Mouse (Mus musculus) urinary bladder, postnatal 14 days (tissue): Measurements from ENCODE around the gene Sec14l5.
"Not testable (repeated sequence)": the region's sequence is repeated elsewhere in the genome, so short reads cannot be mapped to it uniquely, and the experiment has no call there.

ENCODE experiments used
- DNase-seq: peaks from one replicate; pipeline ENCODE4 v3.0.0; 2021; ENCODE audit warnings: low spot score

Gene Sec14l5

DNA sequence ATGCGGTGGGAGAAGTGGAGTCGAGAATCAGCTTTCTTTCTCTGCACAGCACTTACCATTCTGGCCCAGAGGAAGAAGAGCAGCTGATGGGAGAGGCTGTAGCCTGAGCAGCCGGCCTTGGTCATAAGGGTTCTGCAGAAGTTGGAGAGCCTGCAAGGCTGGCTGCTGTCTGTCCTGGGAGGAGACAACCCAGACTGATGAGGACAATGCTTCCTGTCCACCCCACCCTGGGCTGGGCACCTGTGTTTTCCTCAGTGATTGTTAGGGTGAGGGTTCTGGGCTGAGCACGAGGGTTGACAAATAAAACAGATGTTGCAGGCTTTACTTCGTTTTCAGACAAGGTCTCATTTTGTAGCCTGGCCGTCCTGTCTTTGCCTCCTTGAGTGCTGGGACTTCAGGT lies 69.8 kb downstream of the Sec14l5 start:
- no peak for DNase-seq

DNA sequence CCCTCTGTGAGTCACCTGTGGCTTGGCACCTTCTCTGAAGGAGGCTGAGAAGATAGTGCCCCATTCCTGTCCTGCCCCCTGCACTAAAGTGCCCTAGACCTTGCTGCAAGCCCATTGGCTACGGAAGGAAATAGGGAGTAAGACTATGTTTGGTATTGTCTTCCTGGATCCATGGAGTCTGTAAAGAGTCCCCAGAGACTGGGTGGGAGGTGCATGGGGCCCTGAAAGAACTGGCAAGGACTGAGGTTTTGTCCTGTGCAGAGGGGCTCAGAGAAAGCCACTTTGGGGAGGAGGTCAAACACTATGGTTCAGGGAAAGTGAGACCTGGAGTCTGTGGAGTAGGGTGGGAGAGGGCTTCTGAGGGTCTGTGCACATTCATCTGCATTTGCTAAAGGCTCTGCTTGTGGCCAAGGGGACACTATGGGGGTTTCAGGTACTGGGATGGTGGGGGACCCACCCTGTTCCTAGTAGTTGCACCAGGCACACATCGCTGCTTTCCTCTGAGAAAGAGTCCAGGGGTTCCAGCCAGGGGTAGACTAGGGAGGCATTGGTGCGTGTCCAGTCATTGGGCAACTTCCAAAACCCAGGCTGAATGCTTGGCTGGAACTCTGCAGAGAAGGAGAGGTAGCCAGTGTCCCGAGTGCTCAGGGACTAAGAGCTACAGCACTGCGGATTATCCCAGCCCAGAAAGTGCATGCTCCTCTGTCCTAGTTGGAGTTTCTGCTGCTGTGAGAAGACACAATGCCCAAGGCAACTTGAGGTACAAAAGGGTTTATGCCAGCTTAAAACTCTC lies 70.6 kb downstream of the Sec14l5 start:
- no peak for DNase-seq

DNA sequence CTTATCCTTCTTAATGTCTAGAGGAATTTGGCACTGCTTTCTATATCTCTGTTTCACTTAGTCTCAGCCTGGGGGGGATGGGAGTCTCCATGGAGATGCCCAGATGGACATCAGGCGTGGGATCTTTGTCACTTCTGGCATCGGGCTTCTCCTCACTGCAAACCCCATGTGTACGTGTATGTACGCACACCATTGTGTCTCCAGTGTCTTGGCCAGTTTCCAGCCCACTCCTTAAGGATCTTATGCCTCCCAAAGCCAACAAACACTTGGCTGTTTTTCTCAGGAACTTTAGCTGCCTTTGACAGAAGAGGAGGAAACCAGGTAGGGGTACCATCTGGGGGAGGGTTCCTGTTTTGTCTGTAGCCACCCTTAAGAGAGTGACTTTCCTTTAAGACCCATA lies 74.5 kb downstream of the Sec14l5 start:
- no peak for DNase-seq

DNA sequence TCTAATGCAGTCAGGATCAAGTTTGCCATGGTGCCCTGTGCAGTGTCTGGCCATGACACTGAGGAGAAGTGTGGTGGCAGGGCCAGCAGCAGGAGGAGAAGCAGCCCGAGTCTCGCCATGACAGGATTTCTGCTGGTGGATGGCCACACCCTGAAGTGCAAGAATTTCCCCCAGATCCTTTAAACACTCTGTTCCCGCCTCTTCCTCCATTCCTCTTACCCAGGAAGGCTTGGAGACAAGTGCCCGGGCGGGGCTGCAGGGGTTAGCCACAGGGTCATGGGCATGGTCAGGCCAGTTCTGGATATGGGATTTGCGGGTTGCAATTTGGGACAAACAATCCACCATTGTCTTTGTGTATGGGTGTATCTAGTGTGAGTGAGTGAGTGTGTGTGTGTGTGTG lies 75.2 kb downstream of the Sec14l5 start, which contains the start of gene AU021092:
AU021092 (minus strand) TSS at position 160 of the 400 bp plus-strand sequence.
- no peak for DNase-seq

DNA sequence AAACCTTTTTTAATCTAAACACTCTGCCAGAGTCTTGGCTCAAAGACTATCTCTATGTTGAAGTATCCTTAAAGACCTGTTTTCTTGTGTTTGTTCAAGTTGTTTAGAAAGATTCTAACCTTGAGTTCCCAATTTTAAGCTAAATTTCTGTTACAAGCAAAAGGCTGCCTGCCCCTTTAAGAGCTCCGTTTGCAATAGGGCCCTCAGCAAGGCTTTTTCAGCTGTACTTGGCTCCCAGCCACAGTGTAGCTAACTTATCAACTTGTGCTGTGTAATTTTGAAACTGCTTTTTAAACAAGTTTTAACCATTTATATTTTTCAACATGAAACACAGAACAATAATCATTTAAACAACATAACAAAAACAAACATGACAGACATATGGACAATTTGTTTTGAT lies 79.6 kb downstream of the Sec14l5 start:
- DNase-seq, result not testable (repeated sequence)

DNA sequence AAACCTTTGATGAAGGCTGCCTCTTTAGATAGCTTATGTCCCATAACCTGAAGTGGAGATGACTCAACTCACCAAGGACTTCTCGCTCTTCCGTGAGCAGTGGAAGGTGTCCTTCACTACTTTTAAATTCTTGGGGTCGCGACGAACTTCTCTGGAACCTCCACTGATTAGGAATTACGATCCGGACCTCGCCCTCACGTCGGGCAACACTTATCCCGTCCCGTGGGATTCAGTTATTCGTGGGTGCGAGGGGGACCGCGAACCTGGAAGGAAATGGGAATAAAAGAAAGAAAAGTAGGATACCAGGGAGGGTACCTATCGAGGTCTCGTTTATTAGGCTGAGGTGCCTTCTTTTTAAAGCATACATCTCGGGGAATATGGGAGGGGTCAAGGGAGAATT lies 80.6 kb downstream of the Sec14l5 start:
- not testable (repeated sequence) for DNase-seq

DNA sequence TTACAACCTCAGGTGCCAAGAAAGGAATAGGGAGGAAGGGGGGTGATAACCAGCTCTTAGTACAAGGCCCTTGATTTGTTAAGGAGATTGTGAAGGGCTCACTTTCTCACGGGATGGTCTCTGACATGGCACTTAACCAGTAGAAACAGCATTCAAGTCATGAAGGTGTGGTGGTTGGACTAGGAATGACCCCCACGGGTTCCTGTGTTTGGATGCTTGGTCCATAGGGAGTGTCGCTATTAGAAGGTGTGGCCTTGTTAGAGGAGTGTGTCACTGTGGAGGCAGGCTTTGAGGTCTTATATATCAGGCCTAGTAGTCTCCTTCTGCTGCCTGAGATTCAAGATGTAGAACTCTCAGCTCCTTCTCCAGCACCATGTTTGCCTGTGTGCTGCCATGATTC lies 81.2 kb downstream of the Sec14l5 start:
- not testable (repeated sequence) for DNase-seq

DNA sequence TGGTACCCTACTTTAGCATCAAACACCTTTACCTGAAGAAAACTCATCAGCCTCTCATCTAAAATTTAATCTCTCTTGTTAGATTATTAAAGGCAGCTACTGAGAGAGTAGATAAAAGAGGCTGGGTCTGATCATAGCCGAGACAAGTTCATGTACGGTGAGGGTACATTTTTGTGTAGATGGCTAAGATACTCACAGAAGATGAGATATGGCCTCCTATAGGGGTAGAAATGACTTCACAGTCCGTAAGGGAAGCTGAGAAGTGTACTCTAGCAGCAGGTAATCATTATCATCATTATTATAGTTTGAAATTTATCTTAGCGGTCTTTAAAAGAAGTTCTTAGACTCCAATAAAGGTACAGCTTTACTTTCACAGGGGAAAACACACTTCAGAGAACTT lies 86.1 kb downstream of the Sec14l5 start:
- DNase-seq, result no peak

DNA sequence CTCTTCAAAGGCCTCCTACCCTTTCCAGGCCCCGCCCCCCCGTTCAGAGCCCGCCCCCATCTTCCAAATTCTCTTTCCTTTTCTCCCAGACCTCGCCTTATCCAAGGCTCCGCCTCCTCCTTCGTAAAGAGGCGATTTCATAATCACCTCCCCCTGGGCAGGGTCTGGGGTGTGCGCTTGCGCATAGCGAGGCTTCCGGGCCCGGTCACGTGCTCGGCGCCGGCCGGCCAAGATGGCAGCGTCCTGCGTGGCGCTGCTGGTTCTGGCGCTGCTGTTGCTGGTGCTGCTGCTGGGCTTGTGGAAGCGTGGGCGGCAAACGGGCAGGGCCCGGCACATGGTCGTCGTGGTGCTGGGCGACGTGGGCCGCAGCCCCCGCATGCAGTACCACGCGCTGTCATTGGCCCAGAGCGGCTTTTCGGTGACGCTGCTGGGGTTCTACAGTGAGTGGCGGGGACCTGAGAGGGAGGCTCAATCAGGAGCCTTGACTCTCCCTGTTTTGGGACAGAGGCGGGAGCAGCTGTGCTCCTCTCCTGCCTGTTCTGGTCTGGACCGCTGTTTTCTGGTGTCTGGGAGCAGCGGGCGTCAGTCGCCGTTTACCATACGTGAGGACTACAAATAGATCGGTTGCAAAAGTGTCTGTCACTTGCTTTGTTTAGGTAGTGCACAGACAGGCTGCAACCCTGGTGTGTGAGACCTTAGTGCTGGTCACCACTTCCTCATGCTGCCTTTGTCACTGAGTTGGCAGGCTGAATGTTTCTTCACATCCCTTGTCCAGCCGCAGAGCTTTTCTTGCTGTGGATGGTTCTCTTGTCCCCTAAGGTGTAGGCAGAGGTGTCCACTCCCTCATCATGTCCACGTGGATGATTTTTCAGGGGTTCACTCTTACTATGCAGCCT lies 86.8 kb downstream of the Sec14l5 start, which contains the start of gene Alg1:
Alg1 (plus strand) TSS at position 204 of the 896 bp plus-strand sequence.
- peak; percentile 95 for DNase-seq
